Comparison of ENCODE assay signal across 25 mouse cellular contexts in the genomic region with DNA sequence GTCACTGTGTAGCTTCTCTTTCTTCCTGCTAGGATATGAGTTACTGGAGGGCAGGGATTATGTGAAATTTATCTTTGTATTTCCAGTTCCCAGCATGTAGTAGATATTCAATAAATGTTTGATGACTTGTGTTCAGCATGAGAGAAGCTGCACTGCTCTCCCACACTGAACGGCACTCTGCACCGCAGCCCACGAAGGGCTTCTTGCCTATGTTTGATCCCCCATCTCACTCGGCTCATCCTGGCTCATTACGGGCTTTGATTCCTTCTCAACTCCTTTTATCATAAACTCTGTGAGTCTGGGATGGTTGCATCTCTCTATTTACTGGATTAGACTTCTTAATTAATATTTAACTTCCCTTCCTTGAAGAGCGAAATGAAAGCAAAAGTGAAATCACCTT.
DNase-seq lines count a peak whose midpoint lies in the region; ATAC-seq and TF ChIP-seq lines count a peak whose summit lies in the region.
"Had no signal": no experiment of that assay in that cellular context is flagged by ENCODE, and none has a peak within 500 bp of the region (broad histone marks: within the 10 kb centered on the region; RNA-seq: fewer than 3 reads in every experiment).

No protein-coding gene starts in this region.

- no peaks in the 10 kb centered on the region for H3K36me3 ChIP-seq in midbrain, embryonic 13.5 days
- no peaks in the 10 kb centered on the region for H3K36me3 ChIP-seq in midbrain, embryonic 15.5 days (replicated peaks)
- H3K36me3 ChIP-seq: embryonic facial prominence, embryonic 13.5 days; forebrain, embryonic 12.5 days; heart, embryonic 13.5 days; lung, embryonic 15.5 days; midbrain, embryonic 10.5 days; neural tube, embryonic 13.5 days had no signal

- no peak for TF ChIP-seq POLR2A in embryonic fibroblast, embryonic 13.5 days (IDR thresholded peaks at IDR 0.05; ENCODE audit: low read depth, low read length)

- intact Hi-C loops in gastrocnemius, adult 2 months (cut with DNase I) = no loop called here

- no peaks in the 10 kb centered on the region for H3K27me3 ChIP-seq in midbrain, embryonic 13.5 days
- no peaks in the 10 kb centered on the region for H3K27me3 ChIP-seq in midbrain, embryonic 15.5 days (replicated peaks)
- H3K27me3 ChIP-seq: embryonic facial prominence, embryonic 13.5 days; forebrain, embryonic 12.5 days; heart, embryonic 13.5 days; lung, embryonic 15.5 days; neural tube, embryonic 13.5 days had no signal

- no peaks in the 10 kb centered on the region for H3K4me1 ChIP-seq in midbrain, embryonic 13.5 days (replicated peaks)
- H3K4me1 ChIP-seq in midbrain, embryonic 15.5 days = no peaks in the 10 kb centered on the region
- H3K4me1 ChIP-seq in embryonic fibroblast, embryonic 13.5 days (ENCODE audit: control insufficient read depth, insufficient read depth, low read length) = peaks cover 2% of the 10 kb centered on the region; the same call in 1 of the 2 replicates
- H3K4me1 ChIP-seq: embryonic facial prominence, embryonic 13.5 days; forebrain, embryonic 12.5 days; lung, embryonic 15.5 days; midbrain, embryonic 10.5 days; neural tube, embryonic 13.5 days had no signal

- H3K27ac ChIP-seq in midbrain, embryonic 13.5 days = no peak overlapping the region
- no peak overlapping the region for H3K27ac ChIP-seq in midbrain, embryonic 15.5 days
- peak overlapping the region; percentile 36; the same call in 1 of the 2 replicates for H3K27ac ChIP-seq in embryonic fibroblast, embryonic 13.5 days (ENCODE audit: insufficient read depth, low read length)
- H3K27ac ChIP-seq in gastrocnemius, adult 2 months = no peak overlapping the region
- H3K27ac ChIP-seq: embryonic facial prominence, embryonic 13.5 days; forebrain, embryonic 12.5 days; heart, embryonic 13.5 days; hindbrain, embryonic 14.5 days; lung, embryonic 15.5 days; midbrain, embryonic 10.5 days; neural tube, embryonic 13.5 days had no signal

- WGBS in midbrain, embryonic 13.5 days = 74% methylated on average over 6 of the region's 6 CpGs
- WGBS in midbrain, embryonic 15.5 days = 62% methylated on average over 6 of the region's 6 CpGs

- H3K4me2 ChIP-seq in midbrain, embryonic 13.5 days (replicated peaks) = no peak overlapping the region
- H3K4me2 ChIP-seq in midbrain, embryonic 15.5 days = no peak overlapping the region
- H3K4me2 ChIP-seq: embryonic facial prominence, embryonic 13.5 days; forebrain, embryonic 12.5 days; heart, embryonic 13.5 days; hindbrain, embryonic 14.5 days; lung, embryonic 15.5 days; neural tube, embryonic 13.5 days had no signal

- H3K4me3 ChIP-seq in midbrain, embryonic 13.5 days (replicated peaks) = no peak overlapping the region
- no peak overlapping the region for H3K4me3 ChIP-seq in midbrain, embryonic 15.5 days
- no peak overlapping the region for H3K4me3 ChIP-seq in embryonic fibroblast, embryonic 13.5 days (ENCODE audit: insufficient read depth, low read length)
- H3K4me3 ChIP-seq in gastrocnemius, adult 2 months = no peak overlapping the region
- H3K4me3 ChIP-seq: embryonic facial prominence, embryonic 13.5 days; erythroblast, embryonic 14.5 days; forebrain, embryonic 12.5 days; heart, embryonic 13.5 days; lung, embryonic 15.5 days; midbrain, embryonic 10.5 days; neural tube, embryonic 13.5 days had no signal

- 0 out of 2 replicates have a peak, but pooled peaks have one; percentile 14 for ATAC-seq in midbrain, embryonic 13.5 days
- no peak for ATAC-seq in midbrain, embryonic 15.5 days (replicated peaks)
- no peak for ATAC-seq in erythroid progenitor cell, adult 5-6 weeks (replicated peaks; ENCODE audit: low FRiP score, poor library complexity, severe bottlenecking)
- ATAC-seq: CD4-positive, CD25-positive, alpha-beta regulatory T cell, adult 4 months; forebrain, postnatal 0 days had no signal

- no peak overlapping the region for H3K9ac ChIP-seq in midbrain, embryonic 13.5 days (replicated peaks)
- H3K9ac ChIP-seq in midbrain, embryonic 15.5 days = no peak overlapping the region
- H3K9ac ChIP-seq: embryonic facial prominence, embryonic 13.5 days; forebrain, embryonic 12.5 days; forebrain, postnatal 0 days; heart, embryonic 13.5 days; hindbrain, embryonic 14.5 days; lung, embryonic 15.5 days; neural tube, embryonic 13.5 days had no signal

- no peak for TF ChIP-seq CTCF in embryonic fibroblast, embryonic 13.5 days (IDR thresholded peaks at IDR 0.05; ENCODE audit: borderline replicate concordance, insufficient read depth, low read length)
- TF ChIP-seq CTCF in gastrocnemius, adult 2 months (IDR thresholded peaks at IDR 0.05) = no peak

- H3K9me3 ChIP-seq in midbrain, embryonic 13.5 days = no peaks in the 10 kb centered on the region
- H3K9me3 ChIP-seq in midbrain, embryonic 15.5 days = no peaks in the 10 kb centered on the region
- H3K9me3 ChIP-seq: embryonic facial prominence, embryonic 13.5 days; forebrain, embryonic 12.5 days; heart, embryonic 13.5 days; lung, embryonic 15.5 days; midbrain, embryonic 10.5 days; neural tube, embryonic 13.5 days had no signal

- DNase-seq in kidney, adult 9 months = peak; percentile 3
- no peak for DNase-seq in kidney, adult 11 months
- DNase-seq in gastrocnemius, adult 2 months = no peak
- DNase-seq: adrenal gland, postnatal 14 days; cerebellum, adult 18-20 months; cerebellum, postnatal 10 days; forebrain, postnatal 0 days; gastrocnemius, postnatal 10 days; heart, postnatal 10 days; liver; right cerebral cortex, postnatal 4 days; thymus, postnatal 4 days had no signal
